Mouse (Mus musculus): ENCODE measurements around the gene Tepsin.

Gene Tepsin

GRCm38 (mm10) chr11:120110554-120110953 is 12.0 kb upstream of the Tepsin start:
- no peak for DNase-seq

GRCm38 (mm10) chr11:120109558-120110210 is 11.2 kb upstream of the Tepsin start:
- DNase-seq = no peak

GRCm38 (mm10) chr11:120107796-120108195 is 9.3 kb upstream of the Tepsin start:
- DNase-seq = no peak

GRCm38 (mm10) chr11:120107026-120107425 is 8.5 kb upstream of the Tepsin start:
- no peak for DNase-seq

- no peak for DNase-seq
These were observed 5.0 kb upstream of the Tepsin start for GRCm38 (mm10) chr11:120103431-120103997.

GRCm38 (mm10) chr11:120101036-120101435 is 2.5 kb upstream of the Tepsin start:
- DNase-seq = peak; percentile 81

- no peak for DNase-seq
These were observed 5.5 kb downstream of the Tepsin start for GRCm38 (mm10) chr11:120092817-120093591.

GRCm38 (mm10) chr11:120090661-120091060 is 7.9 kb downstream of the Tepsin start:
- no peak for DNase-seq

GRCm38 (mm10) chr11:120086702-120087152 is 11.8 kb downstream of the Tepsin start, which contains the start of gene Cep131:
TSS of gene Cep131 (minus strand) at chr11:120086827.
- DNase-seq = peak; percentile 99

GRCm38 (mm10) chr11:120085891-120086627 is 12.5 kb downstream of the Tepsin start:
- peak; percentile 74 for DNase-seq

- no peak for DNase-seq
These were observed 18.2 kb downstream of the Tepsin start for GRCm38 (mm10) chr11:120080282-120080681.

GRCm38 (mm10) chr11:120076191-120076590 is 22.3 kb downstream of the Tepsin start:
- no peak for DNase-seq

- DNase-seq = no peak
These were observed 25.4 kb downstream of the Tepsin start for GRCm38 (mm10) chr11:120072986-120073647.

- DNase-seq = no peak
These were observed 26.7 kb downstream of the Tepsin start for GRCm38 (mm10) chr11:120071731-120072320.

GRCm38 (mm10) chr11:120071065-120071464 is 27.5 kb downstream of the Tepsin start:
- DNase-seq = no peak

GRCm38 (mm10) chr11:120070286-120070930 is 28.1 kb downstream of the Tepsin start:
- no peak for DNase-seq

GRCm38 (mm10) chr11:120069261-120069660 is 29.3 kb downstream of the Tepsin start:
- no peak for DNase-seq

- DNase-seq = no peak
These were observed 30.7 kb downstream of the Tepsin start for GRCm38 (mm10) chr11:120067834-120068233.

- DNase-seq = peak; percentile 75
These were observed 33.2 kb downstream of the Tepsin start for GRCm38 (mm10) chr11:120065291-120065690.

- DNase-seq = no peak
These were observed 33.9 kb downstream of the Tepsin start for GRCm38 (mm10) chr11:120064668-120065040.

- no peak for DNase-seq
These were observed 34.4 kb downstream of the Tepsin start for GRCm38 (mm10) chr11:120064006-120064667.
